Mouse (Mus musculus) forebrain, embryonic 13.5 days (tissue): ENCODE results near the gene Rab8b. TPM values are rescaled to one million over a fixed set of nuclear protein-coding genes. Genes with fewer than 3 reads are reported as not detected.

Experiments
- ATAC-seq: fragments of 200-750 bp; cut with Nextera tagmentation; 2 replicates; pipeline ENCODE4 v1.8.0; 2017
- H3K27ac ChIP-seq: fragments of 300-500 bp; sonication (generic); 2 replicates; pipeline ENCODE4 v1.5.1; 2015; ENCODE audit warnings: inconsistent platforms, mild to moderate bottlenecking, moderate library complexity
- H3K27me3 ChIP-seq: fragments of 300-500 bp; sonication (generic); 2 replicates; pipeline ENCODE4 v1.6.1; 2015; ENCODE audit warnings: mild to moderate bottlenecking, inconsistent platforms
- H3K36me3 ChIP-seq: fragments of 300-500 bp; sonication (generic); 2 replicates; pipeline ENCODE4 v1.6.1; 2015; ENCODE audit warnings: mild to moderate bottlenecking, inconsistent platforms; ENCODE audit not compliant: poor library complexity, severe bottlenecking
- H3K4me1 ChIP-seq: fragments of 300-500 bp; sonication (generic); 2 replicates; pipeline ENCODE4 v1.6.1; 2015; ENCODE audit warnings: inconsistent platforms
- H3K4me2 ChIP-seq: fragments of 300-500 bp; sonication (generic); 2 replicates; pipeline ENCODE4 v1.6.1; 2015; ENCODE audit warnings: inconsistent platforms, mild to moderate bottlenecking, moderate library complexity
- H3K4me3 ChIP-seq: fragments of 300-500 bp; sonication (generic); 2 replicates; pipeline ENCODE4 v1.5.1; 2015; ENCODE audit warnings: mild to moderate bottlenecking, inconsistent platforms
- H3K9ac ChIP-seq: fragments of 300-500 bp; sonication (generic); 2 replicates; pipeline ENCODE4 v1.6.1; 2015; ENCODE audit warnings: mild to moderate bottlenecking, inconsistent platforms
- H3K9me3 ChIP-seq: fragments of 300-500 bp; sonication (generic); replicated peaks from 2 replicates; pipeline ENCODE4 v1.6.1; 2016; ENCODE audit warnings: inconsistent platforms
- WGBS: fragments of 180-500 bp; shearing (Covaris S2); methylation state at CpG from one replicate; pipeline ENCODE4 v1.1.7; 2015; 5-methylcytosine and 5-hydroxymethylcytosine counted together
- polyA plus RNA-seq: library from polyadenylated mRNA; unstranded; fragments of >200 nt; fragmentation: Nextera tagmentation; extraction: Ambion mirVana; gene quantifications from 2 replicates; pipeline ENCODE4 v1.2.1, GENCODE M21; 2015

The Rab8b gene
- polyA plus RNA-seq, result 41.0 and 43.8 TPM in 2 replicates

DNA sequence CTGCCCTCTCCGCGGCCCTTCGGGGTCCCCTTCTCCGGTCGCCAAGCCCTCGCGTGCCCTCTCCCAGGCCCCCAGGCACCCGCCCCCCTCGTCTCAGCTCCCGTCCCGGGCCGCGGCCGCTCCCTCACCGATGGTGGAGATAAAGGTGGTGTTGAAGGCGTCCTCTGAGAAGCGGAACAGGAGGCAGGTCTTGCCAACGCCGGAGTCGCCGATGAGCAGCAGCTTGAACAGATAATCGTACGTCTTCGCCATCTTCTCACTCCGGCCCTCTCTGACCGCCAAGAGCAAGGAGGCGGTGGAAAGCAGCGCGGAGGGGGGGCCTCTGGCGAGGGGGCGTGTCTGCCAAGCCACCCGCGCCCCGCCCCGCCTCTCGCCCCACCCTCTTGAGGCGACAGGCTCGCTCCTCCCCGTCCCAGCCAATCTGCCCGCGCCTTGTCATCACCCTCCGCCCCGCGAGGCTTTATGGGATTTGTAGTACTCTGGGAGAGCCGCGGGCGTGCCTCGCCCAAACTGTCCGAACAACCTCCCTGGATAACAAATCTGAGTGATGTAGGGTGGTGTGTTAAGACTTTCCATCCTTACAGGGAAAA is at the start of gene Rab8b:
Rab8b (minus strand) TSS at position 306 of the 590 bp plus-strand sequence.
- H3K4me3 ChIP-seq, result peak within 1 kb of the TSS; percentile 91
- no peaks in the 10 kb centered on the region for H3K36me3 ChIP-seq
- under 1% methylated on average over 45 of the region's 49 CpGs for WGBS
- peak; percentile 99 for ATAC-seq
- H3K27ac ChIP-seq, result peak within 1 kb of the TSS; percentile 81
- H3K9ac ChIP-seq, result peak within 1 kb of the TSS; percentile 92
- H3K9me3 ChIP-seq, result no peaks in the 10 kb centered on the region
- peak within 1 kb of the TSS; percentile 89 for H3K4me2 ChIP-seq
- H3K4me1 ChIP-seq, result peaks cover 37% of the 10 kb centered on the region
- no peaks in the 10 kb centered on the region for H3K27me3 ChIP-seq

DNA sequence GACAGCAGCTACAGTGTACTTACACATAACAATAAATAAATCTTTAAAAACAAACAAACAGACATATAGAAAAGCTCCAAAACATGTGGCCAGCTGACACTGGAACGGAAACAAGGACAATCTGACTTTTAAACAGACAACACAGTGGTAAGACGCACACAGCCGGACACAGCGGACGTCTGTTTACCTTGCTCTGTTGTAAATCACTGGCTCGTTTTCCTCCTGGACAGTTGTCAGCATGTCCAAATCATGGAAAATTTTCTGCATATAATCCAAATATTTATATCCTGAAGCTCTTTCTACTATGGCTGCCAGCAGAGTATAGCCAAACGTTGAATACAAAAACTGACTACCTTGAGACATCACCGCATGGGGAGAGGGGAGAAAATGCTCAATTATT is 48.0 kb upstream of the Rab8b start:
- peaks cover 16% of the 10 kb centered on the region for H3K36me3 ChIP-seq
- H3K27ac ChIP-seq, result no peak overlapping the region
- no peaks in the 10 kb centered on the region for H3K9me3 ChIP-seq
- H3K4me2 ChIP-seq, result no peak overlapping the region
- no peaks in the 10 kb centered on the region for H3K27me3 ChIP-seq
- no peak overlapping the region for H3K4me3 ChIP-seq
- ATAC-seq, result no peak
- WGBS, result 93% methylated on average over 8 of the region's 8 CpGs
- no peaks in the 10 kb centered on the region for H3K4me1 ChIP-seq
- H3K9ac ChIP-seq, result no peak overlapping the region

DNA sequence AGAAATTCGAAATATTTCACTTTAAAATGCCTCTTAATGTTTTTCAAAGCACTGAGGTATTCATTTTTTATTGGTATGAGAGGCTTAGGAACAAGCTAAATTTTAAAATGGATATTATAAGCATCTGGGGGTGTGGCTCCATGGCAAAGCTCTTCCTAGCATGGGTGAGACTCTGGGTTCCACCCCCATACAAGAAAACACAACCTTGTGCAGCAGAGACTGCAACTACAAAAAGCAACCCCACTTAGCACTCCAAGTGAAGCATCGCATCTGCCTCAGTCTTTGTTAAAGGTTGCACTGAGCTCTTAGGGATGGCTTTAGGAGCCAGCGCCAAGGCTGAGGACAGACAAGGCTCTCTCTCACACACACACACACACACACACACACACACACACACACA is 42.0 kb upstream of the Rab8b start:
- 56% methylated on average over 2 of the region's 3 CpGs for whole genome bisulfite sequencing
- Histone ChIP-seq H3K4me2 (no peak overlapping the region), H3K4me1 (no peaks in the 10 kb centered on the region), H3K9me3 (no peaks in the 10 kb centered on the region), H3K27me3 (no peaks in the 10 kb centered on the region), H3K9ac (no peak overlapping the region), H3K4me3 (no peak overlapping the region), H3K27ac (no peak overlapping the region), H3K36me3 (no peaks in the 10 kb centered on the region)
- no peak for ATAC-seq

DNA sequence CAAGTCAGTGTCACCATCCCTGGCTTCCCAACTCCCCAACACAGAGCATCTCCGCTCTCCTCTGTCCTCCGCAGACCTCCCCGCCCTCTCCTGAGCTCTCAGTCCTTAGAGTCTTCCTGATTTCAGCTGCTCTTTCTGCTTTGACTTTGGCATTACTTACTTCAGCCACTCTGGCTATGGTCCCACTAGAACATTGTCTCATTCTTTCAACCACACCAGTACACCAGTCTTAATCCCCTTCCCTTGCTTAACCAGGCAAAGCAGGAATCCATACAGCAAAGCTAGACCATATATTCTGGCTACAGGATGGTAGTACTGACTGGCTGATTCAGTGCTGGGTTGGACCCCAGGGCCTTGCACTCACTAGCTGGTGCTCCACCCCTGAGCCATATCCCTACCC is 38.0 kb upstream of the Rab8b start:
- Histone ChIP-seq H3K27ac (no peak overlapping the region), H3K9me3 (no peaks in the 10 kb centered on the region), H3K27me3 (no peaks in the 10 kb centered on the region), H3K4me1 (no peaks in the 10 kb centered on the region), H3K36me3 (0 out of 2 replicates have a peak, but pooled peaks cover 10% of the 10 kb centered on the region), H3K9ac (0 out of 2 replicates have a peak overlapping the region, but pooled peaks have one; percentile 12), H3K4me3 (no peak overlapping the region), H3K4me2 (no peak overlapping the region)
- ATAC-seq, result no peak
- WGBS, result 88% methylated on average over 3 of the region's 3 CpGs

DNA sequence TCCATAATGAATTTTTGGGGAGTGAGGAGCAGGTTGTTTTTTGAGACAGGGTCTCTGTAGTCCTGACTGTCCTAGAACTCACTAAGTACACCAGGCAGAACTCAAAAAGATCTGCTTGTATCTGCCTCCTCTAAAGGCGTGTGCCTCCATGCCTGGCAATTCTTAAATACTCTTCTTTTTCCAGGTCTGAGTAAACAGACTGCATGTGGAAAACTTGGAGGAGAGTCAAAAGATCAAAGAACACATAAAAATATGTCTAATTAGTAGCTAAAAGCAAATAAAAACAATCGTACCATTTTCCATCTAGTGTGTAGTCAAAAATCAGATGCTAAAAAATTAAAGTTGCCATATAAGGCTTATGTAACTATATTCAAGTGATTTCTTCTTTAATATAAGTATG is 33.4 kb upstream of the Rab8b start:
- Histone ChIP-seq H3K36me3 (peaks cover 19% of the 10 kb centered on the region; the same call in 1 of the 2 replicates), H3K4me2 (no peak overlapping the region), H3K27ac (no peak overlapping the region), H3K4me3 (no peak overlapping the region), H3K4me1 (no peaks in the 10 kb centered on the region), H3K9ac (no peak overlapping the region), H3K27me3 (no peaks in the 10 kb centered on the region), H3K9me3 (no peaks in the 10 kb centered on the region)
- ATAC-seq, result no peak
- WGBS, result 84% methylated on average over 2 of the region's 2 CpGs

DNA sequence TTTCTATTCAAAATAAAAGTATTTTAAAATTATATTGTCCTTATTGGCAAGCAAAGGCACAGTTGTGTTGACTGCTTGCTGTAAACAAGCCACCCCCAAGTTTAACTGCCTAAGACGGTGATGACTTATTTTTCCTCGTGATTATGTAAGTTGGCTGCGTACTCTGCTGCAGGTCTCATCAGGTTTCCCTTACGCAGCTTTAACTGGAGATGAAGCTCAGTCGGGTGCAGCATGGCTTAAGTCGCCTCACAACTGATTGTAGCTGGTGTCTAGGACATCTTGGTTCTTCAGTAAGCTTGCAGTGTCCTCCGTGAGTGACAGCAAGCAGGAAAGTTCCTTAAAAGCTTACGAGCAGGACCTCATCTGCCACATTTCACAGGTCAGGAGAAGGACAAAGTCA is 32.8 kb upstream of the Rab8b start:
- ATAC-seq, result no peak
- Histone ChIP-seq H3K36me3 (peaks cover 21% of the 10 kb centered on the region; the same call in 1 of the 2 replicates), H3K9me3 (no peaks in the 10 kb centered on the region), H3K27me3 (no peaks in the 10 kb centered on the region), H3K9ac (no peak overlapping the region), H3K4me1 (no peaks in the 10 kb centered on the region), H3K4me2 (no peak overlapping the region), H3K27ac (no peak overlapping the region), H3K4me3 (no peak overlapping the region)
- 80% methylated on average over 8 of the region's 8 CpGs for WGBS

DNA sequence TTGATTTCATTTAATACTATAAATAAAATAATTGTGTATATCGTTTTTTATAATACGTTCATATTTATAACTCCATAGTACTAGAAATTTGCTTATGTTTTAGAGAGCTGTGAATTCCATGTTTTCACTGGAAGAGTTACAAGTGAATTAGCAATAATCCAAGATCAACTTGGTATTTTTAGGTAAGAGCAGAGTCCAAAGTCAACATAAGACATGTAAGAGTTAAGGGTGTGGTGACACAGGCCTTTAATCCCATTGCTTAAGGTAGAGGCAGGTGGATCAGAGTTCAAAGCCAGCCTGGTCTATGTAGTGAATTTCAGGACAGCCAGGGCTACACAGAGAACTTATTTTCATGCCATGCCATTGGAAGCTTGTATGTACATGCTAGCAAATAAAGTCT is 29.0 kb upstream of the Rab8b start:
- ATAC-seq, result no peak

DNA sequence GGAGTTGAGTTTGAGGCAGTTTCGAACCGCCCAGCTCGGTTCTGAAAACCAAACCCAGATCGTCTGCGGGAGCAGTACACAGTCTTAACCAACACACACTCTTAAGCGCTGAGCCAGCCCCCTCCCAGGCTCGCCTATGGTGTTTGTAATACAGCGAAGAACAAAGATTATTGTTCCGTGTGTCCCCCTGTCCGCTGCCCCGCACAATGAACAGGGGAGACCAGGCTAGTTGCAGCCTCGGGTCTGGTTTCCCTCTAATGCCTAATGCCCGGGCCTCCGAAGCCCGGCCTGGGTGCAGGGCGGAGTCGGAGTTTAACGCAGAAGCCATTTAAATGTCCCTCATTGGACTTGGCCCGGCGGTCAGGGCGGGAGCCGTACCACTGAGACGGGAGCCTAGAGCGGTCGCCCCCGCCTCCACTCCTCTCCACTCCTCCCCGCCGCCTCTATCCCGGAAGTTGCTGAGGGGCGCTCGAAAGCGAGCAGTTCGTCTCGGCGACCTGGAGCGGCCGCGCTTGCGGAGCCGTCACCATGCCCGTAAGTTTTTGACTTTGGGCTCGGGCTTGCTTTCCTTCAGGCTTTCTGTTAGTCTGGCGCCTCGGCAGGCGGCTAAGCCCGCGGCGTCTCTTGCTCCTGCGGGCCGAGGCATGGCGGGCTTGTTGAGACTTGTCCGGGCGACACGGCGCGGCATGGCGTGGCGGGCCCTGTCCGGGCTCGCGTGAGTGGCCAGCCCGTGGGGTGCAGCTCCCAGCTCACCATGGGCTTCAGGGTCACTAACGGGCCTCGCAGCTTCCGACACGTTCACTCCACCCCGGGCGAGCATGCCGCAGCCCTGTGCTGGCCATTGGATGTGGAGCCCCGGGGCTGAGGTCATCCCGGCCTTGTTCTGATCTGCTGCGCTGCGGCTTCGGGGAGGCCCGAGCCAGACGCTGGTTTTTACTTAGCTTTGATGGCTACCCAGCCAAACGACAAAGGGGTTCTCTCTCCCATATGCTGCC is 26.5 kb upstream of the Rab8b start, which contains the start of gene Rps27l:
Rps27l (plus strand) TSS at position 440 of the 995 bp plus-strand sequence.
- Histone ChIP-seq H3K36me3 (peaks cover 12% of the 10 kb centered on the region; the same call in 1 of the 2 replicates), H3K4me2 (peak within 1 kb of the TSS; percentile 91), H3K27ac (peak within 1 kb of the TSS; percentile 82), H3K4me3 (peak within 1 kb of the TSS; percentile 95), H3K27me3 (no peaks in the 10 kb centered on the region), H3K4me1 (peaks cover 15% of the 10 kb centered on the region), H3K9me3 (no peaks in the 10 kb centered on the region), H3K9ac (peak within 1 kb of the TSS; percentile 92)
- ATAC-seq, result peak; percentile 99
- under 1% methylated on average over 77 of the region's 77 CpGs for WGBS

More for the DNA sequence above, 29.0 kb upstream of the Rab8b start:
- 98% methylated on average over 2 of the region's 2 CpGs for WGBS
- H3K4me3 ChIP-seq, result no peak overlapping the region
- no peaks in the 10 kb centered on the region for H3K9me3 ChIP-seq
- no peak overlapping the region for H3K4me2 ChIP-seq
- no peaks in the 10 kb centered on the region for H3K27me3 ChIP-seq
- H3K36me3 ChIP-seq, result peaks cover 12% of the 10 kb centered on the region; the same call in 1 of the 2 replicates
- no peak overlapping the region for H3K9ac ChIP-seq
- peaks cover 15% of the 10 kb centered on the region for H3K4me1 ChIP-seq
- H3K27ac ChIP-seq, result no peak overlapping the region

DNA sequence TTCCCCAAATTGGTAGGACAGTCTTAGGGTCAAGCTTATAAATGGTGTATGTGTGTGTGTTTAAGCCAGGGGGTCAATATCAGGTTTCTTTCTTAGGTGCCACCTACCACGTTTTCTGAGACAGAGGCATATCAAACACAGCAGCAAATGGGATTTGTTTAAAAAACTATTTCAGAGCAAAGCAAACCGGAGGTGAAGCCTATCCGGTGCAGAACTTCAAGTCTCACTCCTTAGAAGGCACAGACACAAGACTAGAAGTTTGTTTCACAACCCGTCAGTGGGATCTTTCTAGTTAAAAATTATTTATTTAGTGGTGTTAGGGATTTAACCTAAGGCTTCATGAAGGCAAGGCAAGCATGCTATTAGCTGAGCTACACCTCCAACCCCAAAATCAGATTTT is 25.7 kb upstream of the Rab8b start:
- 26% methylated on average over 4 of the region's 4 CpGs for WGBS
- Histone ChIP-seq H3K27me3 (no peaks in the 10 kb centered on the region), H3K27ac (peak overlapping the region; percentile 82), H3K9ac (peak overlapping the region; percentile 92), H3K4me1 (peaks cover 15% of the 10 kb centered on the region), H3K9me3 (no peaks in the 10 kb centered on the region), H3K4me3 (peak overlapping the region; percentile 95), H3K4me2 (peak overlapping the region; percentile 91), H3K36me3 (peaks cover 12% of the 10 kb centered on the region; the same call in 1 of the 2 replicates)
- no peak for ATAC-seq

DNA sequence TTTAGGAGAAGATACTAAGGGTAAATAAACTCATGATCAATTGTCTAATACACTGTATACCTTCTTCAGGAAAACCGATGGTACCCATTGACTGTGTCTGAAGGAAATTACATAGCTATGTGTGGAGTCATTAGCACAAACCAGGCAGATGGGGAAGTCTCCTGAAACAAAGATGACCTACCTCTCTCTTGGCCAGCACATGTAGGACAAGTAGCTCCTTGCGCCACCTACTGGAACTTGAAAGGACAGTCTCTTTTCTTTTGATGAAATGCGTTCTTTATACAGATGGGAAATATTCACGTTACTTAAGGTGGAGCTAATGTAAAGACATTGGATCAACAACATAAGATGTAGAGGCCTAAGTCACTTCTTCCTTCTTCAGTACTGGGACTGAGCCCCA is 19.3 kb upstream of the Rab8b start:
- 4% methylated on average over 4 of the region's 4 CpGs for WGBS
- no peak overlapping the region for H3K27ac ChIP-seq

DNA sequence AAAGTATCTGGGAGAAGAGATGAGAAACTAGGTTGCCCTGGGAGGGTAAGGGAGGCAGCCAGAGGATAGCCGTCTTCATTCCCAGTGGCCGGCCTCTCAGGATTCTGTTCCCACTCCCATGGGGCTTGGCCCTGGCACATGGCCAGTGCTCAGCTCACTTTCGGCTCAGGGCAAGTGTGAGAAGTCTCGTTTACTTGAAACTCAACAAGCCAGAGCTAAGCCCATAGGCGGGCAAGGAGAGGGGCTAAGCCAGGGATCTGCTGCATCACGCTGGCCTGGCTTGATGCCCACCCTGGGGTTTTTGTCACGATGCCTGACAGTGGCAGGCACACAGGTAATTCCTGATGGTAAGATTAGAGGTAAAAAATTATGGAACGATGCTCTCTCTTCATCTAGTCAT is 18.0 kb upstream of the Rab8b start:
- Histone ChIP-seq H3K4me3 (no peak overlapping the region), H3K36me3 (no peaks in the 10 kb centered on the region), H3K9ac (no peak overlapping the region), H3K27me3 (peaks cover 5% of the 10 kb centered on the region; the same call in 1 of the 2 replicates), H3K9me3 (no peaks in the 10 kb centered on the region), H3K27ac (peak overlapping the region; percentile 25; the same call in 1 of the 2 replicates), H3K4me2 (no peak overlapping the region), H3K4me1 (peaks cover 34% of the 10 kb centered on the region)
- ATAC-seq, result no peak
- 48% methylated on average over 8 of the region's 8 CpGs for WGBS

More for the DNA sequence above, 19.3 kb upstream of the Rab8b start:
- peaks cover 5% of the 10 kb centered on the region; the same call in 1 of the 2 replicates for H3K27me3 ChIP-seq
- H3K4me1 ChIP-seq, result peaks cover 21% of the 10 kb centered on the region
- H3K4me3 ChIP-seq, result no peak overlapping the region
- no peak overlapping the region for H3K4me2 ChIP-seq
- peak; percentile 50; the same call in 1 of the 2 replicates for ATAC-seq
- H3K36me3 ChIP-seq, result no peaks in the 10 kb centered on the region
- no peaks in the 10 kb centered on the region for H3K9me3 ChIP-seq
- H3K9ac ChIP-seq, result no peak overlapping the region
